Mouse (Mus musculus) fibroblast of lung, adult 2 months (primary cell): ENCODE data around the gene Jaml.

Experiments
- DNase-seq: peaks from one replicate; pipeline ENCODE4 v3.0.0-alpha.2; 2011; ENCODE audit warnings: low read depth

The Jaml gene

GRCm38 (mm10) chr9:45121769-45122168 is 42.8 kb downstream of the Jaml start:
- DNase-seq, result peak; percentile 6

GRCm38 (mm10) chr9:45122209-45122761 is 43.3 kb downstream of the Jaml start:
- DNase-seq, result no peak

- no peak for DNase-seq
These were observed 46.2 kb downstream of the Jaml start for GRCm38 (mm10) chr9:45125211-45125610.

- DNase-seq, result no peak
These were observed 48.0 kb downstream of the Jaml start for GRCm38 (mm10) chr9:45126941-45127340.

- DNase-seq, result no peak
These were observed 51.1 kb downstream of the Jaml start for GRCm38 (mm10) chr9:45130119-45130518.

GRCm38 (mm10) chr9:45133484-45134310 is 54.7 kb downstream of the Jaml start:
- DNase-seq, result no peak

- DNase-seq, result no peak
These were observed 57.6 kb downstream of the Jaml start for GRCm38 (mm10) chr9:45136442-45137169.

GRCm38 (mm10) chr9:45138191-45139032 is 59.4 kb downstream of the Jaml start, which contains the start of gene Scn4b:
TSS of gene Scn4b (plus strand) at chr9:45138395.
- DNase-seq, result no peak

- DNase-seq, result no peak
These were observed 60.1 kb downstream of the Jaml start for GRCm38 (mm10) chr9:45139082-45139481.

GRCm38 (mm10) chr9:45140945-45141344 is 62.0 kb downstream of the Jaml start:
- no peak for DNase-seq

GRCm38 (mm10) chr9:45142686-45143085 is 63.7 kb downstream of the Jaml start:
- DNase-seq, result no peak

- DNase-seq, result no peak
These were observed 66.7 kb downstream of the Jaml start for GRCm38 (mm10) chr9:45145533-45146266.

GRCm38 (mm10) chr9:45146267-45146597 is 67.2 kb downstream of the Jaml start:
- peak; percentile 11 for DNase-seq

GRCm38 (mm10) chr9:45150933-45151332 is 72.0 kb downstream of the Jaml start:
- no peak for DNase-seq

- no peak for DNase-seq
These were observed 74.4 kb downstream of the Jaml start for GRCm38 (mm10) chr9:45153361-45153760.
